Mouse (Mus musculus) lung, postnatal 36 days (tissue): ENCODE measurements at regions not wholly inside any gene's neighbourhood (a gene's known extent, or its start where the extent isn't known, plus 50 kb on each side); places are given as distances from the start of the nearest gene placed in this dataset.

Experiments used
- DNase-seq: peaks from one replicate; pipeline ENCODE4 v3.0.0; 2022; ENCODE audit warnings: mixed read lengths

GRCm38 (mm10) chr7:110679916-110680315 lies 52.5 kb downstream of the Adm start:
- DNase-seq, result no peak

GRCm38 (mm10) chr7:110682911-110683310 lies 55.5 kb downstream of the Adm start:
- no peak for DNase-seq

DNA sequence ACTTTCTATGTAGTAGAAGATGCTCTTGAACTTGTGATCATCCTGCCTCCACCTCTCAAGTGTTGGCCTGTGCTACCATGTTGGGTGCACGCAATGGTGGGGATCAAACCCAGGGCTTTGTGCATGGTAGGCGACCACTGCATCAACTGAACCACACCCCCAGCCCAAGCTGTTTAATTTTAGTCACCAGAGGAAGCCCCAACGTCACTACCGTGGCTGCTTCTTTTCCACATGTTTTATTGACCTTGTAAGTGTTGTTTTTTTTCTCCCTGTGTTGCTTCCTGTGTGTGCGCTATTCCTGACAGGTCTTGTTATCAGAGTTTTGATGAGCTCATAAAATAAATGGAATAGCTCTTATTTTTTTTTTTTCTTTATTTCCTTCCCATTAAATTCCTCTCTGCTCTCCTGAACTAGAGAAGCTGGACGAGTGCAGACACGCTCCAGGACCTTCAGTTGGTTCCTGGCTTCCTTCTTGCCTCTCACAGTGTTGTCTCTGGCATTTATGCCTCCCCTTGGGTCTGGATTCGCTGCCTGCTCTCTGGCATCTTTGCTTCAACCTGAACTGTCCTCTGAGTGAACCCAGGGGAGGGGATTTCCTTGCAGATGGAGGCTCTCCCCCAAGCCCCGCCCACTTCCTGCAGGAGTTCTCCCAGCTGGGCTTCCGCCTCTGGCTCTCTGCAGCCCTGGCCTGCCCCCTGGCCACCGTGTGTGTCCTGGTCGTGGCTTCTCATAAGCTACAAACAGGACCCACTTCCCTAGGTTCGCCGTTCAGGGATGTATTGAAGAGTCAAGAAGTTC lies 61.6 kb downstream of the Adm start:
- peak; percentile 80 for DNase-seq

DNA sequence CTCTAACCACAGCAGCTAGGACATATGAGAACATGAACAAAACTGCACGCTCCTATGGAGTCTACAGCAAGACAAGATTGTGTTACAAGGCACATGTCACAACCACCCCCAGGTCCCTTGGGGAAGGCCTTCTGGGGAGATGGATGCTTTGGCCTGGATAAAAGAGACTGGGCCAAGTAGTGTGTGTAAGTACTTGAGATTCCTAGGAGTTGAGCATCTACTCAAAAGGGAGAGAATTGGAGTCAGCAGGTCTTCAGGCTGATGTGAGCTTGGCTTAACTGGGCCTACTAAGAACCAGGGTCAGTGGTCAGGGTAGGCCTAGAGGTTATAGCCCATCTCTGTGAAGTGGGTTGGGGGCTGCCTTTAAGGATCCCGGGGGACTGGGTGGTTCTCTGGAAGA lies 62.8 kb downstream of the Adm start:
- DNase-seq, result no peak

DNA sequence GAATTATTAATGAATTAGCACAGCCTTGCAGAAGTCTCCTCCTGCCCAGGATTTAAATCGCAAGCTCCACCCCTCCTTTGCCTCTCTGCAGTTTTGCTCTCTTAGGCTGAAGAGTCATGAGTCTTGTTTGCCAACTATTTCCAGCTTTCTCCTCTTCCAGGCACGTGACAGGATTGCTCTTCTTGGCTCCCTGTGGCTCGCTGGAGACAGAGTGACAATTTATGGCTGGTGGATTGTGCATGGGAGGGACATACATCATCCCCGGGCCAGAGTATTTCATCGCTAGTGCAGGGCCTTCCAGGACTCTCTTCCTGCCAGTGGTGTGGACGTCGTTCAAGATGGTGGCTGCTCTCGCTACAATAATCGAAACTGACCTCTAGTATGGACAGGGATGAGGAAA lies 63.4 kb downstream of the Adm start:
- DNase-seq, result peak; percentile 44

DNA sequence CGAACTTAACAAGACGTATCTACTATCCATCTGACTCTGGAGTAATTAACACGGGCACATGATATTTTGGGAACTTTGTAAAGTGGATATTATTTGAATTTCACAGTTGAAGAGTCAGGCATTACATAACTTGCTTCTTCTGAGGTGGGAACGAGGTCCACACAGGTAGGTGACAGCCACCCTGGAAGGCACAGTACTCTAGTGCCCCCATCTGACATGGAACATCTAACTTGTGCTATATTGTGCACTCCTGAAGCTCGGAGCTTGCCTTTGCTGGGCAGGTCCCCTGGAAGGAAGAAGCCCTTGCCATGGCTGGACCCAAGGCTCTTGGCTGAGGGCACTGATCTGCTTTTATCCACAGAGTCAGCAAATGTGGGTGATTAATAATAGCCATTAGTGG lies 66.8 kb downstream of the Adm start:
- DNase-seq, result no peak

- DNase-seq, result no peak
Measured at GRCm38 (mm10) chr7:110695729-110696128, 68.3 kb downstream of the Adm start.

DNA sequence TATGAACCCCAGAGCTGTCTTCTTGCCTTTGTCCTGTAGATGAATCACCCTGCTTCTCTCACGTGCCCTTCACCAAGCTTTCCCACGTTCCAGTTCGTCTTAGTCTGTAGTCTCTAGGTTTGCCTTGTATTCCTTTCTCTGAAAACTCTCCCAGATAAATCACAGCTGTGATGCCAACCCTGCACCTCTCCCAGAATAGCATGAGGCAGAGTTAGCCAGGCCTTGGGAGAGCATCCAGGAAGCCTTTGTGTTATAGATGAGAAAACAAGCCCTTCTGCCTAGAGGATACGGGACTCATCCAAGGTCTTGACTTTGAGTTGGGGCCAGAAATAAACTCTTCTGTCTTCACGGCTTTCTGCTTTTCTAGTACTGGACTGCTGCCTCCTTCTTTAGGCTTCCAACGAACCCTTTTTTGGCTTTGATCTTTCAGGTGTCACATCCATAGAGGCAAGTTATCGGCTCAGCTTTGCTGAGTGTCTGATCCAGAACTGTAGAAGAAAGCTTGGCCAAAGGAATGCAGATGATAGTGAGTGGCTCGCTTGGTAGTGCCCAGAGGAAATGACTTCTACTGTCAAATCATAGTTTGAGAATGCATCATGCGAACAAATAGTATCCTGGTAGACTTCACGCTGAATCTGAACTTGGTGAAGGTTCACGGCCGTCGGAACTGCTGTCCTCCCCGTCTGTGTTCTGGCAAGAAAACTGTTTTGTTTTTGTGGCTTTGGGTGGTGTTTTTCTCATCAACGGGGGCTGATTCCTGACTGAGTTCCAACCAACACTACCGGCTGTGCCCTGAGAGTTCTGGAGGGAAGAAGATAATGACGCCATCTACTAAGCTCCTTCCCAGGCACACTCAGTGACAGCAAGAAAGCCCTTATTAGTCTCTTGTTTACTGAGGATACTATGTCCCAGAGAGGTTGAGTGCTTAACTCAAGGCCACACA lies 69.5 kb upstream of the Ampd3 start:
- DNase-seq, result peak; percentile 24

DNA sequence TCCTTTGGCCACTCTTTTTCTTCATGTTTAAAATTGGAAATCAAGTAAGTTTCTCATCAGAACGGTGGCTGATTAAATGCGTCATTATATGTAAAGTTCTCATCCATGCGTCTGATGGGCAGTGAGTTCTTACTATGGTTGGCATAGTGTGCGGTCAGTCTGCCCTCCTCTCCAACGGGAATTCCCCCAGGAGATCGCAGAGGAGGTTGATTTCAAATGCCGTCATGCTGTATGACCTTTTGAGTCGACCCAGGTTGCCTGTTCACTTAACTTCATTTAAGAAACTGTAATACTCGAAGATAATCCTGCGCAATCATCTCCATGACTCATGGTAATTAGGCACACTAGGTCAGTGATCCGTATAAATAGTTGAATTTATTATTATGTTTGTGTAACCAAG lies 68.4 kb upstream of the Ampd3 start:
- no peak for DNase-seq

- peak; percentile 59 for DNase-seq
Measured at GRCm38 (mm10) chr7:110701681-110702413, 66.2 kb upstream of the Ampd3 start.

DNA sequence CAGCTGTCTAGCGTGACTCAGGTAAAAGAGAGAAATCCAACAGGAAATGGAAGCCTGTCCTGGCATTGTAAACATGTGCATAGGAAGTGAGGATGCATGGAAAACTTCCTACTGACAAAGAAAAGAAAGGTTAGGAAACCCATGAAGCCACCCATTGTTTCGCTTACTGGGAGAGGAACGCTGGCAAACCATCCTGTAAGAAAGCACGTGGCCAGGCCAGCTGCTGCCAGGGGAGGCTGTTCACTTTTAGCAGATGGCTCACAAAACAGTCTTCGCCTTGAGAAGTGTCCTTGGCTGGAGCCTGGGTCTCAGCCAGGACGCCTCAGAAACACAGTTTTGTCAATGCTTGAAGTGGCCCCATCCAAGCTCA lies 65.6 kb upstream of the Ampd3 start:
- DNase-seq, result peak; percentile 55

DNA sequence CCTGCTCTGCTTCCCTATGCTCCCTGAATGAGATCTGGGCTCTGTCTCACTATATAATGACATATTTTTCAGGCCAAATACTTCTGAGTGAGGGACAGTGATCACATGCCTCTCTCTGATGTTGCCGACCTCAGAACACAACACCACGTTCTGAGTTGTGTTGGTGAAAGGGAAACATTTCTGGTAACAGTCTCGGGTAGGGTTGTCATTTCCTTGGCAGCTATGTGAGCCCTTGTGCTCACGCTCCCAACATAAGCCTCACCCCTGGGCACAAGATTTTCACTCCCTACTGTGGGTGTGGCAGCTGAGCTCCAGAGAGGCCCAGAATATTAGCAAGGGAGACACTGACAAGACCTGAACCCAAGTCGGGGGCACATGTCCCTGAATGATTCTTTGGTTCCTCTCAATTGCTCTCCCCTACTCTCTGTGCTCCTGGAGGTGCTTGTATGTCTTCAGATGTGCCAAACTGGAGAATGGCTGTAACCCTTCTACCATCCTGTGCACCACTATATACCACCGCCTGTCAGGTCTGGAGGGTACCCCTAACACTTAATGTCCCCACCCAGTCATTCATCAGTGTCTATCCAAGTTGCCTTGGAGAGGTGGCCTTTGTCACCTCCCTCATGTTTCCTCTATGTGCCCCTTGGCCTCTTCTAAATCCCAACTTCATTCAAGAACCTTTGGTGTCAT lies 62.5 kb upstream of the Ampd3 start:
- no peak for DNase-seq

DNA sequence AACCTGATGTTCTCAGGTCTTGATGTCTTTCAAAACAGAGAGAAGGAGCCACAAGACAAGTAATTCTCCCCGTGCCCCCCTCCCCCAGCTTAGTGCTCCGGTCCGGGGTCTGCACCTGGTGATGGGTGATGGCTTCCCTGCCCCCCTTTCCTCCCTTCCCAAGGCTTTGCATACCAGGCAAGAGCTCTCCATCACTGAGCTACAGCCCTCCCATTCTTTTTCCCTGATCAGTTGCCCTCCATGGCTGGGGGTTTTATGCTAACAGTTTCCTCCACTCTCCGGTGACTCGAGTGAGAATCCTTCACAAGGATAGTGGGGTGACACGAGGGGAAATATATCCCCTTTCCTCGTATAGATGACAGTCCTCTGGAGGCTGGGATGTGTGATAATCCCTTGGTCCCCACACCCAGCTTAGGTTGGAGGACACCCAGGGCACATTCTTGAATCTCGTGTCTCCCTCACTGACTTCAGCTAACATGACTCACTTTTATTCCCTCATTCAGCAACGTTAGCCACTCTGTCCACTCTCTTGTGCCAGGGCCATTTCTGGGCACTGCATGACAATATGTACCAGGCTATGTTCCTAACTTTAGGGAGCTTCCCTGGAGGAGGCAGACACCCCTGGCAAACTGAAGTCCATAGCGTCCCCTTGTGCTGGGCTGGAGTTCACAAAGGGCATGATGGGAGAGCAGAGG lies 61.9 kb upstream of the Ampd3 start:
- no peak for DNase-seq

GRCm38 (mm10) chr7:110706696-110707087 lies 61.3 kb upstream of the Ampd3 start:
- peak; percentile 74 for DNase-seq

DNA sequence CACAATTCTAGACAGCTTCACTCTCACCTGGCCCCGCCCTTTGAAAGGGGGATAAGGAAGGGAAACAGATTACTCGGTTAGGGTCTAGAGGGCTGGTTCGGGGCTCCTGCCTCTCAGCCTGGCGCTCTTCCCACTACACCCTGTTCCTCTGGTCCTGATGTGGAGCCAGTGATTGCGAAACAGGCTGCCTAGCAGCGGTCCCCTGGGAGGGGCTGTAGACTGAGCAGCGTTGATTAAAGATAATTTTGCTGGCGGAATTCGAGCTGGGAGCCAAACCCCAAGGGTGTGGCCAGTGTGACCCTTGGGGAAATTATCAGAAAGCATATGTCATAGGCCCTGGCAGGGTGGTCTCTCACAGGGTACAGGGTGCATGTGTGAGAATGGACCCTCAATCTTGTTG lies 59.9 kb upstream of the Ampd3 start:
- DNase-seq, result peak; percentile 70

GRCm38 (mm10) chr7:110708781-110709180 lies 59.2 kb upstream of the Ampd3 start:
- DNase-seq, result no peak

DNA sequence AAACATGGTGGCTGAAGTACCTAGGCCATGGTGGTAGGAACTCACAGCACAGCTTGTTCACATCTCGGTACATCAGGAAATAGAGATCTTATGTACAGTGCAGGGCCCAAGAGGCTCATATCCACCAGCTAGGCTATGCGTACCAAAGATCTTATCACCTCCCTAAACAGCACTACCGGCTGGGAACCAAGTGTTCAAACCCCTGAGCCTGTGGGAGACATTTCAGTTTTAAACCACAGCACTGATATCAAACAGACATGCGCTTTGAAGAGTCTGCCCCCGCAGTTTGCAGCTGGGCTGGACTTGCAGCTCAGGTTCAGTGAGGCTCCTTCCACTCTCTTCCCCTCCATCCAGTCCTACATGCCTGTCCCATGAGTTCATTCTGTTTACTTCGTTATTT lies 58.4 kb upstream of the Ampd3 start:
- no peak for DNase-seq

GRCm38 (mm10) chr7:110710256-110710962 lies 57.6 kb upstream of the Ampd3 start:
- DNase-seq, result peak; percentile 50

GRCm38 (mm10) chr7:110713661-110714060 lies 54.3 kb upstream of the Ampd3 start:
- DNase-seq, result peak; percentile 52

DNA sequence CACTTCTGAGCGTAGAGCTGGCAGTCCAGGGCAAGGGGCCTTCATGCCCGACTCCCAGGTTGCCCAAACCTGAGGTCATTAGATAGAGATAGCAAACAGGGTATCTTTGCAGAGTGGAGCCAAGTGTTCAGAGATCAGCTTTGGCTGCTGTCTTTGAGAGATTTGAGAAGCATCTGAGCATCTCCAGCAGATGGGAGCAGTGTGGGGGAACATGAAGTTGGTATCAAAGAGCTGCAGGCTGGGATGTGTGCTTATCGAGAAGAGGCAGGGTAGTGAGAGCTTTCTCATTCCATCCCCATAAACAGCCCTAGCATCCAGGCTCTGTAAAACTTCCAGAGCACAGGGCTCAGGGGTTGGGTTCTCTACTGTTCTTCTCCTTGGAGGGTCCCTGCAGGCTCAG lies 52.9 kb upstream of the Ampd3 start:
- DNase-seq, result no peak

DNA sequence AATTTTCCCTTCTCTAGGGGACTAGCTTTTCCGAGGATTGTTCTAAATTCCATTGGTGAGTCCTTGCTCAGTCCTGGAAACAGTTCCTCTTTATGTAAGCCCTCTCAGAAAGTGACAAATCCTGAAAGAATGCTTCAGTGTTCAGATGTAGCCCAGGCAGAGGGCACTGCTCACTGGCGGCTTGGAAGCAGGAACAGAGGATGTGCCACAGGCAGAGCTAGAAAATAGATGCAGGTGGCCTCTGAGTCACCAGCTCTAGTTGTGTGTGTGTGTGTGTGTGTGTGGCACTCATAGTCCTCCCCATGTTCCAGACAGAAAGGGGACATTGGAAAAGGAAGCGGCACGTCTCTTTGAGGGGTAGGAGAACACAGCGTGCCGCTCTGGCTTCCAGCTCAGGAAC lies 52.5 kb upstream of the Ampd3 start:
- DNase-seq, result peak; percentile 32
